Mouse (Mus musculus) left cerebral cortex, postnatal 14 days (tissue): ENCODE measurements around the gene Piezo1. TPM values are rescaled to one million over a fixed set of nuclear protein-coding genes. Genes with fewer than 3 reads are reported as not detected.
A peak's percentile ranks its signal among the peaks of the same experiment; 100 is the strongest.

ENCODE experiments used
- DNase-seq, 2 experiments: peaks; one replicate each; pipeline ENCODE4 v3.0.0; 2021 to 2022; ENCODE audit warnings: low spot score in 2 of 2, mixed read lengths in 1 of 2
- intact Hi-C: fragments of 180-260 bp; cut with DNase I; formaldehyde crosslinking; loops from one replicate; pipeline ENCODE4 v1.15.1; 2025
- total RNA-seq, 2 experiments: library from RNA; stranded (reverse); gene quantifications; 2 replicates each; pipeline ENCODE4 v1.2.3; 2021

The Piezo1 gene
- total RNA-seq, 2 experiments from 2014 or later = 10.1 to 12.2 TPM

GRCm38 (mm10) chr8:122572751-122573150 is 21.6 kb upstream of the Piezo1 start:
- intact Hi-C loops = no loop called here
- DNase-seq = no peak

GRCm38 (mm10) chr8:122571750-122572267 is 20.7 kb upstream of the Piezo1 start:
- intact Hi-C loops = no loop called here
- no peak for DNase-seq

- intact Hi-C loops = no loop called here
- no peak for DNase-seq
Measured at GRCm38 (mm10) chr8:122571153-122571552, 20.0 kb upstream of the Piezo1 start.

GRCm38 (mm10) chr8:122569996-122570395 is 18.9 kb upstream of the Piezo1 start:
- intact Hi-C loops = no loop called here
- no peak for DNase-seq

- no peak for DNase-seq
- intact Hi-C loops = no loop called here
Measured at GRCm38 (mm10) chr8:122569329-122569728, 18.2 kb upstream of the Piezo1 start.

GRCm38 (mm10) chr8:122568881-122569309 is 17.8 kb upstream of the Piezo1 start:
- intact Hi-C loops = no loop called here
- no peak for DNase-seq

GRCm38 (mm10) chr8:122568109-122568504 is 17.0 kb upstream of the Piezo1 start:
- intact Hi-C loops = no loop called here
- no peak for DNase-seq

GRCm38 (mm10) chr8:122567361-122568108 is 16.4 kb upstream of the Piezo1 start, which contains the start of gene Cdt1:
TSS of gene Cdt1 (plus strand) at chr8:122568015.
- DNase-seq = peak; percentile 96 to 97
- intact Hi-C loops = no loop called here

GRCm38 (mm10) chr8:122566766-122567165 is 15.6 kb upstream of the Piezo1 start:
- no peak for DNase-seq
- intact Hi-C loops = no loop called here

- intact Hi-C loops = no loop called here
- DNase-seq = no peak
Measured at GRCm38 (mm10) chr8:122564363-122565352, 13.5 kb upstream of the Piezo1 start.

- intact Hi-C loops = no loop called here
Measured at GRCm38 (mm10) chr8:122561199-122561598, 10.1 kb upstream of the Piezo1 start.

GRCm38 (mm10) chr8:122558671-122559349 is 7.7 kb upstream of the Piezo1 start:
- DNase-seq = no peak
- intact Hi-C loops = no loop called here

More at GRCm38 (mm10) chr8:122561199-122561598, 10.1 kb upstream of the Piezo1 start:
- DNase-seq = no peak

GRCm38 (mm10) chr8:122557248-122558038 is 6.3 kb upstream of the Piezo1 start:
- no peak for DNase-seq
- intact Hi-C loops = no loop called here

- no peak for DNase-seq
- intact Hi-C loops = no loop called here
Measured at GRCm38 (mm10) chr8:122556030-122557009, 5.2 kb upstream of the Piezo1 start.

- DNase-seq = peak; percentile 82
- intact Hi-C loops = no loop called here
Measured at GRCm38 (mm10) chr8:122554786-122555185, 3.7 kb upstream of the Piezo1 start.

GRCm38 (mm10) chr8:122550995-122551264 is 199 bp downstream of the Piezo1 start:
- intact Hi-C loops = loop anchor here (1.0 kb wide), 1 partner anchor 50 kb away; no protein-coding TSS in a partner anchor
- no peak for DNase-seq

- DNase-seq = no peak
- intact Hi-C loops = no loop called here
Measured at GRCm38 (mm10) chr8:122550234-122550994, 715 bp downstream of the Piezo1 start.
